Mouse (Mus musculus) gastrocnemius, postnatal 14 days (tissue): ENCODE measurements around the gene Prdm16. TPM values are rescaled to one million over a fixed set of nuclear protein-coding genes. Genes with fewer than 3 reads are reported as not detected.
A peak's percentile ranks its signal among the peaks of the same experiment; 100 is the strongest.

Experiments
- DNase-seq: peaks from one replicate; pipeline ENCODE4 v3.0.0; 2021; ENCODE audit warnings: mixed read lengths
- intact Hi-C: fragments of 180-260 bp; cut with DNase I; formaldehyde crosslinking; loops from one replicate; pipeline ENCODE4 v1.15.1; 2025; ENCODE audit warnings: low total_unique reads
- total RNA-seq, 2 experiments: library from RNA; stranded (reverse); gene quantifications; 2 replicates each; pipeline ENCODE4 v1.2.3; 2021

Prdm16 gene
- total RNA-seq, 2 experiments from 2014 or later: 1.2 to 3.5 TPM

GRCm38 (mm10) chr4:154497423-154498175, 139.1 kb downstream of the Prdm16 start:
- DNase-seq: no peak
- intact Hi-C loops: no loop called here

- intact Hi-C loops: no loop called here
- peak; percentile 87 for DNase-seq
Measured at GRCm38 (mm10) chr4:154496991-154497390, 139.7 kb downstream of the Prdm16 start.

DNA sequence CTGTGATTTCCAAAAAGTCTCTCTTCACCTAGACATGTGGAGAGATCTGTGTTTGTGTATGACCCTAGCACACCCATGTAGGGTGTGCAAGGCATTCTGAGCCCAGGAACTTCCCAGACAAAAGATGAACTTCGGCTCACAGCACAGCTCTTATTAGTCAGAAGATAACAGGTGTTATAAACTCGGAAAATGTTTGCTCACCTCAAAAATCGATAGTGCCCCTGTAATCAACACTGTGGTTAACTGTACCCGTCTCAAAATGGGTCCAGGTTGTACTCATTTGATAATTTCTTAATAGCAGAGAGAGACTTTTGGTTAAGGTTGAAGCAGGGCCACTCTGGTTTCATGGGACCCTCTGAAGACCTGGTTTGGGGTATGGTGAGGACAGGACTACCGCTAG, 140.2 kb downstream of the Prdm16 start:
- intact Hi-C loops: no loop called here
- no peak for DNase-seq

- intact Hi-C loops: no loop called here
- no peak for DNase-seq
Measured at GRCm38 (mm10) chr4:154493996-154494395, 142.7 kb downstream of the Prdm16 start.

DNA sequence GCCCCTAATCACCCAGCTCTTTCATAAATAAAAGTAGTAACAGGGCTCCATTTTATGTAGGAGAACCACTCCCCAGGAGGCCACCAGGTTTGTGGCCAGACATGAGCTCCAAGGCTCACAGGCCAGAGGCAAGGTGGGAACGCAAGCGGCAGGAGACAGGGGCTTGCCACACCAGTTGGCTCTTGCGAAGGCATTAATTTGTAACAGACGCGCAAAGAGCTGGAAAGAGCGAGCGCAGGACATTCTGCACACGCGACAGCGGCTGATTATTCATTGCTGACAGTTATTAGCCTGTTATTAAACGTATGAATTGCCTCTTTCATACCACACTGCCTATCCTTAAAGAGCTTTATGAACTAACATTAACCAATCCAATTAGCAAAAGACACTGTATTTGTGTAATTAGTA, 144.0 kb downstream of the Prdm16 start:
- intact Hi-C loops: no loop called here
- DNase-seq: no peak

DNA sequence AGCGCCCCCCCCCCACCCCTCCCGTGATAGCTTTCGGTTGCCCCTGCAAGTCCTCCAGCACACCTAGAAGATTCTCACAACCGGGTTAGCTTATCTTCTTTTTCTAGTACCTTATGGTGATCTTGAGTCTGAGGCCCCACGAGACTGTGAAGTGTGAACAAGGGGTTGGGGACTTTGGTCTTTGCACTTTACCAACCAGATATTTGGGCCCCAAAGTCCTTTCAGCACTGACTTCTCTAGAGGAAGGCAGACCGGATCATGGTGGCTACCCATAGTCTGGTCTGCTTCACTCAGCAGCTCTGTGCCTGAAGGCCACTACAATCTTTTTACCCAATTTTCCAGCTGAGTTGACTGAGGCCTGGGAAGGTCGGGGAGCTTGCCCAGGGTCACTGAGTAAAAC, 144.4 kb downstream of the Prdm16 start:
- DNase-seq: no peak
- intact Hi-C loops: no loop called here

GRCm38 (mm10) chr4:154488031-154488430, 148.6 kb downstream of the Prdm16 start:
- no peak for DNase-seq
- intact Hi-C loops: no loop called here

- intact Hi-C loops: no loop called here
- no peak for DNase-seq
Measured at GRCm38 (mm10) chr4:154482695-154483094, 154.0 kb downstream of the Prdm16 start.

- intact Hi-C loops: no loop called here
- DNase-seq: peak; percentile 29
Measured at GRCm38 (mm10) chr4:154481771-154482637, 154.7 kb downstream of the Prdm16 start.

DNA sequence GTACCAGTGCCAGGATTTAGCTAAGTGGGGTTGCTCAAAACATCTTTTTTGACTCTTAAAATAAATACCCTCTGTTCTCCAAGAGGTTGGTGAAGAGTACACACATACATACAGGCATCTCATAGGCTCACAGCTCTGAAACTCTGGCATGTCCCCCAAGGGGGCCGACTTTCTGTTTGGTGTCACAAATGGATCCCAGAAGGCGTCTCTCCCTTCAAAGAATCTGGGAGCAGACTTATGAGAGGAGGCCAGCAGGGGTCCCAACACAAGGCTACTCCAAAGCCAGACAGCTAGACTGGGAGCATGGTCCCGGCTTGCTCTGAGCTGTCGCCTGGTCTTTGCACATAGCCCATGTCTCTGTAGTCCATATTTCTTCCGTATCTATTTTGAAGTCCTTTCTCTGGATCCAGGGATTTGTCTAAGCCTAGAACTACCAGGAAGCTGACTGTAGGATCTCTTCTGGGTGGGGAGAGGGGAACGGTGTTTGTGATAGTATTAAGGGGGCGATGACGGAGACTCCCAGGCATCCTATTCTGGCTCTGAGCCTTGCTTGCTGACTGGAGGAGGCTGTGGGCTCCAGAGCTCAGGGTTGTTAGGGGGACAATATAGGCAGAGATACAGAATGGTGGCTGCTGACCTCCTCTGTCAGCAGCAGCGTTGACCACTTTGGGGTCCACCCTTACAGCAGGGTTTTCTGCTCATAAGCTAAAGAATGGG, 156.0 kb downstream of the Prdm16 start:
- DNase-seq: no peak
- intact Hi-C loops: no loop called here

- DNase-seq: no peak
- intact Hi-C loops: no loop called here
Measured at GRCm38 (mm10) chr4:154480143-154480542, 156.5 kb downstream of the Prdm16 start.

DNA sequence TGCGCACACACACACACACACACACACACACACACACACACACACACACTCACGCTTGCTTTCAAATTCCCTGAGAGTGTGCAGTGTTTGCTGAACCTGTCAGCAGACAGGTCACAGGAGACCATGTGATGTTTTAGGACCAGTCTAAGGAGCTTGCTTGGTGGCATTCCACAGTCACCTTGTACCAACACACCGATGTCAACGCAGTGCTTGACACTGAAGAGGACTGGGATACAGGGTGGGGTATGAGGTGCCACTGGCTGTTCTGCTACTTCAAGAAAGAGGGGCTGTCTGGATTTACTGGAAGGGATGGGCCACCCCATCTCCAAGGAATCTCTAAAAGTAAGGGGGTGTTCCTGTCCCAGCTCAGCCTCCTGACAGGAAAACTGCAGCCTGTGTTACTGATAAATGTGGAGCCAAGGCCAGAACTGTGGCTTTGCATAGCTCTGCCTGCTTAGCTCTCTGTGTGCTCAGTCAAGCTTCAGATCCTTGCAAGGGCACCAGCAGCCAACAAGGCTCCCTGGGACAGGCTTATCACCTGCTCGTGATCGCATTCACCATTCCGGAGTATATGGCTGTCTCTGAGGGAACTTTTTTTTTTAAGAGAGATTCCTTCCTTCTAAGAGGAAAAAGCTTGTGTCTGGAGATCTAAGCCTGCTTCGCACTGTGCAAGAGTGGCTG, 157.6 kb downstream of the Prdm16 start:
- no peak for DNase-seq

GRCm38 (mm10) chr4:154473571-154474307, 162.9 kb downstream of the Prdm16 start:
- intact Hi-C loops: no loop called here
- DNase-seq: no peak

More for the DNA sequence above, 157.6 kb downstream of the Prdm16 start:
- intact Hi-C loops: no loop called here

DNA sequence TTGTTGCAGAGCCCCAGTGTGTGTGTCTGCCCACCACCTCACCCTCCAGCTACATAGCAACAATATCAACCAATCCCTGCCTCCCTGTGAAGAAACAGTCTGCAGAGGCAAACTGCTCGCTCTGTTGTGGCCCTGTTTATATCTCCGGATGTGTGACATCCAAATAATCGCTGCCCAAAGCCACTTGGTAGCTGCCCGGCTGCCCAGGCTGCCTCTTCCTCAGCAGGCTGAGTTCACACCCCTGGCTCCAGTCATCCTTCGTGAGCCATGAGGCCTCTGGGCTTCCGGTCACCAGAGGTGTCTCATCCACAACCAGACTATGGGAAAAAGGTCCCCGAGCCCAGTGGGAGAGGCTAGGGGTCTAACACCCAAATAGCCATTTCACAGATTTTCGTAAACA, 164.1 kb downstream of the Prdm16 start:
- intact Hi-C loops: no loop called here
- no peak for DNase-seq

- intact Hi-C loops: no loop called here
- DNase-seq: no peak
Measured at GRCm38 (mm10) chr4:154471447-154472101, 165.1 kb downstream of the Prdm16 start.

GRCm38 (mm10) chr4:154466305-154466704, 170.4 kb downstream of the Prdm16 start:
- DNase-seq: no peak
- intact Hi-C loops: loop anchor here (5.0 kb wide), 1 partner anchor 764 kb away; no protein-coding TSS in a partner anchor

GRCm38 (mm10) chr4:154465123-154465522, 171.6 kb downstream of the Prdm16 start:
- intact Hi-C loops: loop anchor here (5.0 kb wide), 1 partner anchor 763 kb away; no protein-coding TSS in a partner anchor
- no peak for DNase-seq

DNA sequence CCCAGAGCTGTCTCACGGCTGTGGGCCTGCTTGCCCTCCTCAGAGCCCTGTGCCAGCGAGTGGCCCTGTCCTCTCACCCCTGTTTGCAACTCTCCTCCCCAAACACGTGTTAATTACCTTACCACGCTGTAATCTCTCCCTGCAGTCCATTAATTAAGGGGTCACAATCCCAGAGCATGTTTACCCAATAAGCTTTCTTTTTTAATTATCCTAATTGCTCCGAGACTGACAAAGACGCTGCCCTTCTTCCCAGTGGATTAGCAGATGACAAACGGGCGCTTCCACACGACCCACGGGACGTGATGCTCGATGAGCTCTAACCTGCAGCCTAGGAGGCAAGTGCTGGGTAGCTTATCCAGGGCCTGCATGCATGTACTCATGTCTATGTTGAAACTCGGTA, 176.7 kb downstream of the Prdm16 start:
- intact Hi-C loops: no loop called here
- no peak for DNase-seq
